19 mouse cellular contexts compared by ENCODE assay signal in the genomic region with DNA sequence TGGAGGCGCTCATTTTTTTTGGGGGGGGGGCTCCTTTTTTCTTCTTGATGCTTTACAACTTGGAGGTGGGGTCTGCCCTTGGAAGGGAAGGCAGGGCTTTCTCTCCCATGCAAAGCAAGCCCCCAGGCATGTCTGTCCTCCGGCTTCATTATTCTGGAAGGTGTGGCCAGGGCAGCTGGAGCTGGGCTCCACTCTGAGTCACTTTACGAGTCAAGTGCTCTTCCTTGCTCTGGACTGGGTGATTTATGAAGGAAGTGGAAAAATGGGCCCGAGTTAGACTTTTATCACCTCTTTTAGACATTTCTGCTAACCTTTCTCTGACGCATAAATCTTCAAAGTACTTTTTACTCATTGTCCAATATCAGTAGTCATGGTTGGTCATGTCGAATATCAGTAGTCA.
"Had no signal": no experiment of that assay in that cellular context is flagged by ENCODE, and none has a peak within 500 bp of the region (broad histone marks: within the 10 kb centered on the region; RNA-seq: fewer than 3 reads in every experiment).

No protein-coding gene starts in this region.

- H3K4me1 ChIP-seq: lung, embryonic 15.5 days; midbrain, embryonic 10.5 days; midbrain, embryonic 12.5 days; neural tube, embryonic 13.5 days; neural tube, embryonic 15.5 days had no signal

- ATAC-seq: midbrain, embryonic 16.5 days had no signal

- H3K9ac ChIP-seq: lung, embryonic 15.5 days; midbrain, embryonic 12.5 days; neural tube, embryonic 13.5 days; neural tube, embryonic 15.5 days had no signal

- H3K4me3 ChIP-seq: lung, embryonic 15.5 days; midbrain, embryonic 10.5 days; midbrain, embryonic 12.5 days; myocyte; neural tube, embryonic 13.5 days; neural tube, embryonic 15.5 days had no signal

- H3K9me3 ChIP-seq: lung, embryonic 15.5 days; midbrain, embryonic 10.5 days; midbrain, embryonic 12.5 days; neural tube, embryonic 13.5 days; neural tube, embryonic 15.5 days had no signal

- H3K36me3 ChIP-seq: lung, embryonic 15.5 days; midbrain, embryonic 10.5 days; midbrain, embryonic 12.5 days; neural tube, embryonic 13.5 days; neural tube, embryonic 15.5 days had no signal

- H3K4me2 ChIP-seq: lung, embryonic 15.5 days; midbrain, embryonic 12.5 days; neural tube, embryonic 13.5 days; neural tube, embryonic 15.5 days had no signal

- DNase-seq: lung, adult 2 months; lung, postnatal 10 days; lung, postnatal 4 days; midbrain, embryonic 14.5 days; retina, postnatal 1 day; right cerebral cortex, adult 18-20 months; right cerebral cortex, postnatal 25 days; right cerebral cortex, postnatal 4 days; spleen, adult 18-20 months; thymus, adult 18-20 months; thymus, postnatal 14 days; thymus, postnatal 36 days had no signal

- H3K27ac ChIP-seq: lung, embryonic 15.5 days; midbrain, embryonic 10.5 days; midbrain, embryonic 12.5 days; neural tube, embryonic 13.5 days; neural tube, embryonic 15.5 days had no signal

- H3K27me3 ChIP-seq: lung, embryonic 15.5 days; midbrain, embryonic 12.5 days; neural tube, embryonic 13.5 days; neural tube, embryonic 15.5 days had no signal
